Mouse (Mus musculus) liver, adult 2 months (tissue): ENCODE measurements around the gene Gm21188. TPM values are rescaled to one million over a fixed set of nuclear protein-coding genes. Genes with fewer than 3 reads are reported as not detected.
"Not testable (repeated sequence)": the region's sequence is repeated elsewhere in the genome, so short reads cannot be mapped to it uniquely, and the experiment has no call there.

ENCODE experiments used
- DNase-seq: peaks from one replicate; pipeline ENCODE4 v3.0.0-alpha.2; 2011; ENCODE audit warnings: low read depth, low spot score; ENCODE audit errors: extremely low read depth
- H3K27ac ChIP-seq: fragments of 200-500 bp; replicated peaks from 2 replicates; pipeline ENCODE4 v1.5.1; 2012; ENCODE audit warnings: low read depth, mild to moderate bottlenecking, control low read depth, inconsistent platforms, low read length; ENCODE audit not compliant: insufficient read depth
- H3K27me3 ChIP-seq: fragments of 200-500 bp; 2 replicates; pipeline ENCODE4 v1.6.1; 2012; ENCODE audit warnings: mild to moderate bottlenecking, moderate library complexity, low read length, inconsistent platforms; ENCODE audit not compliant: control insufficient read depth, insufficient read depth
- H3K36me3 ChIP-seq: fragments of 200-500 bp; 2 replicates; pipeline ENCODE4 v1.6.1; 2012; ENCODE audit warnings: low read length, inconsistent platforms; ENCODE audit not compliant: control insufficient read depth, insufficient read depth
- H3K4me1 ChIP-seq: fragments of 200-500 bp; 2 replicates; pipeline ENCODE4 v1.6.1; 2011; ENCODE audit warnings: low read length; ENCODE audit not compliant: control insufficient read depth, insufficient read depth
- H3K4me3 ChIP-seq: fragments of 200-500 bp; 2 replicates; pipeline ENCODE4 v1.5.1; 2011; ENCODE audit warnings: low read depth, mild to moderate bottlenecking, control low read depth, low read length, moderate library complexity; ENCODE audit not compliant: insufficient read depth
- H3K79me2 ChIP-seq: fragments of 200-500 bp; 2 replicates; pipeline ENCODE4 v1.6.1; 2012; ENCODE audit warnings: inconsistent platforms, mild to moderate bottlenecking, low read length, moderate library complexity; ENCODE audit not compliant: control insufficient read depth, insufficient read depth
- H3K9ac ChIP-seq: fragments of 200-500 bp; 2 replicates; pipeline ENCODE4 v1.6.1; 2012; ENCODE audit warnings: low read depth, mild to moderate bottlenecking, control low read depth, inconsistent platforms, low read length
- WGBS: fragments of 180-500 bp; shearing (Covaris S2); methylation state at CpG from one replicate; pipeline ENCODE4 v1.1.7; 2018; 5-methylcytosine and 5-hydroxymethylcytosine counted together
- polyA plus RNA-seq: library from polyadenylated mRNA; depleted of rRNA; stranded (reverse); fragments of >200 nt; gene quantifications from 2 replicates; pipeline ENCODE4 v1.2.3, GENCODE M21; 2012
- total RNA-seq: library from RNA; depleted of rRNA; stranded (reverse); fragments of >200 nt; gene quantifications from 2 replicates; pipeline ENCODE4 v1.2.3, GENCODE M21; 2014

Gm21188 gene
- total and polyA plus RNA-seq, 2 experiments, result 0.09 TPM; not detected in 1

- not testable (repeated sequence) for H3K27me3 ChIP-seq, H3K4me3 ChIP-seq, H3K27ac ChIP-seq, H3K36me3 ChIP-seq, H3K79me2 ChIP-seq, H3K9ac ChIP-seq, H3K4me1 ChIP-seq
- 6% methylated on average over 19 of the region's 19 CpGs for WGBS
- DNase-seq, result peak; percentile 47
Measured at GRCm38 (mm10) chr13:120033516-120034190, 18.3 kb downstream of the Gm21188 start.

DNA sequence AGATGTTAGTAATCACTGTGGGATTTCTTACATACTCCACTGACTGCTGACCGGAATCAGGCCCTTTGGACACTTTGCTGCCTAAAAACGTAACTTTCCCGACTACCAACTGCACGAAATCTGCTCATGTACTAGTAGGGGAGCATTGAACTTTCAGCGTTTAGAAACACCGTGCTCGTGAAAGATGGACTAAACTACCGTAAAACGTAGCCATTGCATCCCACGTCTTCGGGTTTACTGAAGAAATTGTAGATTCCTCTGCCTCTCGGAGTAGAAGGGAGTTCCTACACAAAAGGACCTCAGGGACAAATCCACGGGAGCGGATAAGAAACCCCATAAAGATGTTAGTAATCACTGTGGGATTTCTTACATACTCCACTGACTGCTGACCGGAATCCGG is 20.3 kb downstream of the Gm21188 start:
- WGBS, result 5% methylated on average over 16 of the region's 16 CpGs
- not testable (repeated sequence) for H3K79me2 ChIP-seq, H3K4me3 ChIP-seq, H3K27me3 ChIP-seq, H3K36me3 ChIP-seq, H3K4me1 ChIP-seq, DNase-seq, H3K27ac ChIP-seq, H3K9ac ChIP-seq

DNA sequence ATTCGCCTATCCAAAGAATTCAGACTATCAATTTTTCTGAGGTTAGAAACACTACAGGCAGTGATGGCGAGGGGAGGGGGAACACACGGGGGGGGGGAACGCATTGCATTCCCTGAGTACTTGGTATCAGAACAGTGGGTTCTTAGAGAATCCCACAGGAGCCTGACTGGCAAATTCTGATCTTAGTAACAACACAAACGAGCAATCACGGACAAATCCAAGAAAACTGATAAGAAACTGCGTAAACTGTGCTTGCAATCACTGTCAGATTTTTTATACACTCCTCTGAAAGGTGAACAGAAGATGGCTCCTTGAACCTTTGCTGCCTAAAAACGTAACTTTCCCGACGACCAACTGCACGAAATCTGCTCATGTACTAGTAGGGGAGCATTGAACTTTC is 24.6 kb downstream of the Gm21188 start:
- not testable (repeated sequence) for H3K79me2 ChIP-seq, H3K27ac ChIP-seq, H3K9ac ChIP-seq, H3K36me3 ChIP-seq, H3K4me1 ChIP-seq, H3K4me3 ChIP-seq, H3K27me3 ChIP-seq, DNase-seq
- WGBS, result 4% methylated on average over 11 of the region's 11 CpGs

DNA sequence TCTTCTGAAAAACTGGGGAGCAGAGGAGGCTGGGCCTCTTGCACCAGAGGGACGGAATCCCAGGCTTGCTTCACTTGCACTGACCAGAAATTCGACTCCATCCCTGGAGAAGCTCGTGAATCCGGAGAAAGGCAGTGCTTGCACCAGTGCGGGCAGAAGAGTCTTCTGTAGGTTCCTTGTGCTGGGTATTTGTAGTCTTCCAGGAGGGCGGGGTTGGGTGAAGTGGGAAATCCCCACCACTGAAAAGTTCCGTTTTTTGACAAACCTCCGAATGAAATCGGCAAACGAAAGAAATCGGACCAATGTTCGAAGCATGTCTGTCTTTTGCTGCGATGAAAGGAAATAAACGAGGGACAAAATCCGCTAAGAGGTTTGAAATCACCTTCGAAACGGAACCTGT is 25.1 kb downstream of the Gm21188 start, which contains the start of gene Gm36079:
Gm36079 (minus strand) TSS at position 101 of the 400 bp plus-strand sequence.
- H3K4me1 ChIP-seq, H3K9ac ChIP-seq: not testable (repeated sequence)
- 3% methylated on average over 5 of the region's 17 CpGs for WGBS

DNA sequence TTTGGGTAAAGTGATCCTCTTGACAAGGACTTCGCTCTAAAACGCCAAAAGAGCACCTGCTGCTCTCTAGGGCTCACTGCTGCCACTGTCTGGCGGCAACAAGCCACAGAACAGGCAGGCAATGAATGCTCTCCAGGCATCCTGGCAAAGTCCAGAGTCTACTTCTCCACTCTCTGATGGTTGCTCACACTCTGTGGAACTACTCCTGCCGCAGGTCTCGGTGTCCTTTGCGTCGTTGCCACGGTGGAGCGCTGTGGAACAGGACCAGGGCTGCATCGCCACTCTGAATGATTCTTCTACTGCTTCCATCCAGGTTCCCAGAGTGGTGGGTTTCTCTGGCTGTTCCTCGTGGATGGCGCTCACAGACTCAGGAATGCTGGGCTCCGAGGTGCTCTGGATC is 25.6 kb downstream of the Gm21188 start:
- 6% methylated on average over 3 of the region's 13 CpGs for WGBS
- H3K27me3 ChIP-seq, H3K4me1 ChIP-seq, H3K9ac ChIP-seq, DNase-seq, H3K27ac ChIP-seq, H3K36me3 ChIP-seq, H3K79me2 ChIP-seq, H3K4me3 ChIP-seq: not testable (repeated sequence)

More for the DNA sequence above, 25.1 kb downstream of the Gm21188 start, which contains the start of gene Gm36079:
- not testable (repeated sequence) for H3K79me2 ChIP-seq, H3K27me3 ChIP-seq, H3K27ac ChIP-seq, DNase-seq, H3K4me3 ChIP-seq, H3K36me3 ChIP-seq

DNA sequence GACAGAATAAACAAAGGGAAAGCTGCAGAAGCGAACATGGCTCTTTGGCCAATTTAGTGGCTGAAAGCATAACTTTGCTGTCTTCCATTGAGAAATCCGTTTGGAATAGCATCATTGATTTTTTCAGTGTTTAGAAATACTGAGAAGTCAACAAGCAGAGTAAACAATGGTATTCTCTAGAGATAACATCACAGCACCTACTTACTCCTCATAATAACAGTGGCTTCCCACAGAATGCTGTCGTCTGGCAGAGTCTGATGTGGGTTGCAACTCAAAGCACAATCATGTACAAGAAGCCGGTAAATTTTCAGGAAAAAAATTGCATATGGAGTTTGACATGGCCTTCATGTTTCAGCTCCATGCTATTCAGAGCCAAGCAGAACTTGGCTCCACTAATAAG is 26.4 kb downstream of the Gm21188 start:
- peak; percentile 27 for DNase-seq
- H3K79me2 ChIP-seq, H3K36me3 ChIP-seq, H3K27me3 ChIP-seq, H3K27ac ChIP-seq, H3K4me1 ChIP-seq, H3K9ac ChIP-seq, H3K4me3 ChIP-seq: not testable (repeated sequence)
- WGBS, result 13% methylated on average over 4 of the region's 4 CpGs

- not testable (repeated sequence) for H3K9ac ChIP-seq, DNase-seq, H3K27ac ChIP-seq, H3K79me2 ChIP-seq, H3K27me3 ChIP-seq, H3K4me1 ChIP-seq, H3K36me3 ChIP-seq, H3K4me3 ChIP-seq
- 10% methylated on average over 21 of the region's 21 CpGs for WGBS
Measured at GRCm38 (mm10) chr13:120025004-120025403, 27.0 kb downstream of the Gm21188 start.

DNA sequence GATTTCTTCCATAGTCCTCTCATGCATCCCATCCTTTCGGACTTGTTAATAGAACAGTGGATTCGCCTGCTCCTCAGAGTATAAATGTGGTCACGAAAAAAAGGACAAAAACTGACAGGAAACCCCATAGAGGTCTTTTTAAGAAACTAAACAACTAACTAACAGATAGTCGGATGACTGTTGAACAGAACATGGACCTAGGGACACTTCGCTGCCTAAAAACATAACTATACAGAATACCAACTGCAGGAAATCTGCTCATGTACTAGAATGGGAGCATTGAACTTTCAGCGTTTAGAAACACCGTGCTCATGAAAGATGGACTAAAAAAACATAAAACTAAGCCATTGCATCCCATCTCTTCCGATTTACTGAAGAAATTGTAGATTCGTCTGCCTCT is 27.4 kb downstream of the Gm21188 start:
- not testable (repeated sequence) for H3K9ac ChIP-seq, H3K79me2 ChIP-seq, H3K4me3 ChIP-seq, H3K27me3 ChIP-seq, DNase-seq, H3K4me1 ChIP-seq, H3K36me3 ChIP-seq, H3K27ac ChIP-seq
- 18% methylated on average over 9 of the region's 9 CpGs for WGBS
